Mouse (Mus musculus) frontal cortex, postnatal 10 days (tissue): ENCODE results near the gene Sycp2.

Source experiments
- DNase-seq, 2 experiments: peaks; one replicate each; pipeline ENCODE4 v3.0.0; 2022; ENCODE audit warnings: low spot score in 2 of 2, mixed read lengths in 1 of 2

The Sycp2 gene

DNA sequence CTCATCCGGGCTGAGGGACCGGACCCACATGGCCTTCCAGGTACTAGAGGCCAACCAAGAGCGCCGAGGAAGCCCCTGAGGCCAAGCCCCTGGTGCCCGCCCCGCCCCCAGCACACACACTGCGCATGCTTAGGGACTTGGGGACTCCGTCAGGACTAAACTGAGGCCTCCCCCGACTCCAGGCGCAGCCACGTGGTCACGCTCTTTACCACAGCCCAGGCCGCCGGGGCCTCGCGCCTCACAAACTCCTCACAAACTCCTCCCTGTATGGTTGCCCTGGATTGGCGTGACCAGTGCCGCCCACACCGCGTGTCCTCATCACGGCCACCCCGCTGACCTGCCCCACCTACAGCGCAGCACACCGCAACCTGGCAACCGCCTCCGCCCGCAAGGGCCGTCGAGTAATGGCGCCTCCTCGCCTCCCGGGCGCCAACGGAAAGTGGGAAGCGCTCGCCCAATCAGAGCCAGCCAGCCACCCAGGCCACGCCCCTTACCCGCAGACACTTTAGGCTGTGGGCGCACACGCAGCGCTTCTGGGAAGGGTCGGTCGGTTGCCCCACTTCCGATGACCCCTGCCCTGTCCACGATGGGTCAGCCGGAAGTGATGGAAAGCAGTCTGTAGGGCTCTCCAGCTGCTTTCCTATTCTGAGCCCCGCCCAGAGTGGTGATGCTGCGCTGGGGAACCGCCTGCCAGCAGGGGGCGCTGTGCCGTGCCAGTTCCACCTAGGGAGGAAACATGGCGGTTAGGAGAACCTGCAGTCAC lies at the start of gene Sycp2:
TSS of gene Sycp2 (minus strand) at position 633 of the 763 bp plus-strand sequence.
- no peak for DNase-seq

DNA sequence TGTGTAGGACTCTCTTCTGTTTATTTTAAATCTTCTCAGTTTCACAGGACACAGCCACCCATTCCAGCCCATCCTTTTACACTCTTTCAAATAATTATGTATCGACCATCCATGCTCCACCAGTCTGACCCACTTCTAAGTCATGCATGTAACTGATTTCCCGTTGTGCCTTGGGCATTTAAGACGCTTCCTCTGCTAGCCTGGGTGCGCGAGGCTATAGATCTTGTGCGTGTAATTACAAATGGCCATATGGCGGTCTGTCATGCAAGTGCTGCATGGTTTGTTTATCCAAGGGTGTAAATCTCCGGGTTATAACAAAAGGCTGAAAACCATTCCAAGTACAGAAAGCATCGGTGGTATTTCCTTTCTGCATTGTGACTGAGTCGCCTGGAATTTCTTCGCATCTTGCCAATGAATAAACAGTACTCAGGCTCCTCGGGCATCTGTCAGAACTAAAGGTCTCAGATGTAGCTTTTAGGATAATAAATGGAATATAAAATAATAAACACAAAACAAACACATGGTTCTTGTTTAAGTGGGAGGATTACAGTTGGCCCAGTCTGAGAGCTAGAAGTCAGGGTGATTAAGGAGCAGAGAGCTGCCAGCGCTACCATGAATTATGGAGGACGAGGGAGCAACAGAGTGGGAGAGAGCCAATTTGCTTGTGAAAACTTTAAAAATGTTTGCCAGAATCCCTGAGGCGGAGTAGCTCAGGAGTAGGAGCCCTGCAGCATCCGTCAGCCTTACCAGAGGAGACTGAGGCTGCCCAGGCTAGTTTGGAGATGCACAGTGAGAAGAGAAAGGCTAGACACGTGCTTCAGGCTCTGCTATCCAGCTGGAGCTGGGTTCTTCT lies 47.4 kb upstream of the Sycp2 start:
- DNase-seq, result no peak

DNA sequence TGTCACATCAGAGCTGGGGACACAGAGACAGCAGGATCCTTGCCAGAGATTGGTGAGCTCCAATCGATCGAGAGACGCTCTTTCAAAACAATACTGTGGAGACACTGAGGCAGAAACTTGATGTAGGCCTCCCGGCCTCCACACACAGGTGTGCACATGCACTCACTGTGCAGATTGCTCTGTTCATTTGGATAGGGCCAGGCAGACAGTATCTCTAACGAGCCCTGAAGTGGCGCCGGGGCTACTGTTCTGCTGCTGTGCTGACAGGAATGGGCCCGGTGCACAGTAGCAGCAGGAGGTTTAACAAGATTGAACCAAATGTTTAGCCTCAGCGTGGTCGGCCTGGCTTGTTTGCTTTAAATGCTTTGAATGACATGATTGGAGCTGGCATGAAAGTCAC lies 43.5 kb upstream of the Sycp2 start:
- no peak for DNase-seq

DNA sequence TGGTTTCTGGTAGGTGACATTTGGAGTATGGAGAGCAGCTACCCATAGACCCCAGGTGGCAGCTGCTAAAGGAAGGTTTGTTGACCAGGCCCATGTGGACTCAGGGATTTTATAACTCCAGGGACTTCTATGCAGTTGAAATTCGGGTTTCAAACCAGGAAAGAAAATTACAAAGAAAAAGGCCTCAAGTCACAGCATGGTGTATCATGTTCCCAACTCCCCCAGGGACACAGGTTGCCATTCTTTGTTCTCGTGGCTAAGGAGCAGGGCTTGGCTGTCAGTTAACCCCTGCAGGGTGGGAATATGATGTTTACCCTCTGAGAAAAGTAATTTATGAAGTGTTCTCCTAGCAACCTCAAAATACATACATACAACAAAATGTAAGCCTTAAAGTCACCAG lies 42.8 kb upstream of the Sycp2 start:
- no peak for DNase-seq

DNA sequence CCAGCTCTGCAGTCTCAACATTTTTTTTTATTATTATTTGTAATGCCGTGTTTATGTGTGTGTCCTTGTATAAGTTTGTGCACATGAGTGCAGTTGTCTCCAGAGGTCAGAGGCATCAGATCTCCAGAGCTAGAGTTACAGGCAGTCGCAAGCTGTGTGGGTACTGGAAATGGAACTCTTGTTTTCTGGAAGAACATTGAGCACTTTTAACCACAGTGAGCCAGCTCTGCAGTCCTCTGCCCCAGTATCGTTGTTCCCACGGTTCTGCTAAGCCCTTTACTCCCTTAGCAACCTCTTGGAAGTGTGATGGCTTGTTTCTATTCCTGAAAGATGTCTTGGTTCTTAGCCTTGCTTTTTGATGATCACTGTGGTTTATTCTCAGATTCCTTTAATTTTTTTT lies 41.9 kb upstream of the Sycp2 start:
- DNase-seq, result no peak

DNA sequence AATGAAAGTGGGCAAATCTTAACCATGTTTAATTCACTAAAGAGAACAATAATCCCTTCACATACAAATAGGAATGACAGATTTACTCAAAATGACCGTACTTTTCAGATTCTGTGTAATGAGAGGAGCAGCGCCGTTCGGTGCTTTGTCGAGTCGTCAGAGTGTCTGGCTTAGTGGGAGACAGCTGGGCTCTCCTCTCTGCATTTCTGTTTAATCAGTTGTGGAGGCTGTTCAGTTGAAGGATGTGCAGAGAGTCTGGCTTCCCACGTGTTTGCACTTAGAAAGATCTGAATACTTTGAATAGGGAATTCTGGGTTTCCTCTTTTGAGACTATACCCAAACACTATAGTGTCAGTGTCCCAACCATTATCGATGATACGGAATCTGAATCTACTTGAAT lies 29.8 kb upstream of the Sycp2 start:
- DNase-seq, result no peak

DNA sequence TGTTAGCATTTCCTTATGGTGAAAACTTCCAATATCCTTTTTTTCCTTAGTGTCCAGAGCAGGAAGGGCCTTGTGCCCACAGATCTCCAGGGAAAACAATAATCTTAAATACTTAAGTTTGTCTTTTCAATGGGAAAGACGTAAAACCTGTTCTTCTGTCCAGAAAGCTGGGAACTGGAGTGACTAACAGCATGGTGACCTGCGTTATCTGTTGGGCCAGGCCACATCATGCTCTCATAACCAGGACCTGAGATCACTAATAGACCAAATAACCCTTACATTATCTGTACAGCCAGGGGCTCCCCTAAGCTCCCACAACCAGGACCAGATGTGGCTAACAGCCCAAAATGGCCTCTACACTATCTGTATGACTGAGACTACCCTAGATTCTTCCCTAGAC lies 26.4 kb upstream of the Sycp2 start:
- no peak for DNase-seq

DNA sequence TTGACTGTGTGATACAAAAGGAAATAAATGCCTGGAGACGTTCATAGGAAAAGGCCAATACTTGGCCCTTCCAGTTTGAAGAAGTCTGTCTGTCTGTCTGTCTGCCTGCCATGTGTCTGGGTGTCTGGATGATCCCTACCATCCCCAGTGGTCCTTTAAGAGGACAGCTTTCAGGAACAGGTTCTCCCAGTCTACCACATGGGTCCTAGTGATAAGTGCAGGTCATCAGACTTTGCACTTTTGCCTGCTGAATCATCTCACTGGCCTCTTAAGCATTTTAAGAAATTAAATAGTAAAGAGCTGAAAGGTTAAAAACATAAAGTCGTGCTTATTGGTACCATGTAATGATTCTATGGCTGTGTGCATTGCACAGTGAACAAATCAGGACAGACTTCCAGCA lies 26.0 kb upstream of the Sycp2 start:
- no peak for DNase-seq

DNA sequence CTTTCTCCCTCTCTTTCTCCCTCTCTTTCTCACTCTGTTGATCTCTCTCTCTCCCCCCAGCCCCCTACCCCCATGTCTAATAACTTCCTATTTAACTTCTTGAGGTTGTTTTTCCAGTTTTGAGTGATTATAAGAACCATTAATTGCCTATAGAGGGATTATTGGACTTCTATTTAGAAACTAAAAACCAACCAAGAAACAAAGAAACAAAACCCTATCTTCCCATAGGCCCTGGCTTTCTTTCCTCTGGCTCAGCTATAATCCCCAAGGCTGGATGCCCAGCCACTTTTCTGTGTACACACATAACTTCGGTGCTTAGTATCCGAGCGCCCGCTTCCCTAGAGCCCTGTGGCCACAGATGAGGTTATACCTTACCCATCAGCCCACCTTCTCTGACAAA lies 22.7 kb upstream of the Sycp2 start, which contains the start of gene Cdh26:
TSS of gene Cdh26 (plus strand) at position 301 of the 400 bp plus-strand sequence.
- DNase-seq, result no peak

DNA sequence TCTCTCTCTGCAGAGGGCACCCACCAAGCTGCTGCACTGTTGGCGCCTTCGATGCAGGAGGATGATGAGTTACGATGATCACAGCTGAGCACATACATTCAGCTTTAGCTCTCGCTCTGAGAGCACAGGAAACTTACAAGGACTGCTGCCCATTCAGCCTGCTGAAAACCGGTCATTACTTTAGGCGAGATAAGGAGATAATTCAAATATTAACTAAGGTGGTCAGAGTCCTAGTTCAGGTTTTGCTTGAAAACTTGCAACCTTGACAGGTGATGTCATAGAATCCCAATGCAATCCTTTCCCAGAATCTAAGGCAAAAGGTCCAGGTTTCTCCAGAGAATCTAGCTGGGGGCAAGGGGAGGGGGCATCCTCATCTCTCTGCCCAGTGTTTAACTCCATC lies 21.9 kb upstream of the Sycp2 start:
- no peak for DNase-seq

DNA sequence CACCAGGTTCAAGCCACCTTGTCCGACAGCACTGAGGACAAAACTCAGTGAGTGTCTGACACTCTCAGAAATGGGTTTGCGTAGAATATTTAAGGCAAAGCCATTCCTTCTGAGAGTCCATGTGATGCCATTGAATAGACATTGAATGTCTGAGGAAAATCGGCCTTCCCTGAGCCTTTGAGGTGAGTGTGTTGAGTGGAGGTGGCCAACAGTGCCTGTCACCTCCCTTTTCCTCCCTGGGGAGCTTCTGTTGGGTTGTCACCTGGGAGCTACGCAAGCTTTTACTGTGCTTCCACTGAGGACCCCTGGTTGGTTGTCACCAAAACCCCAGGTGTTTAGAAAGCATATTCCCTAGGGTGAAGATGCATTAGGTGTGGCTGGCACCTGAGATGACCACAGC lies 21.2 kb upstream of the Sycp2 start:
- DNase-seq, result no peak

DNA sequence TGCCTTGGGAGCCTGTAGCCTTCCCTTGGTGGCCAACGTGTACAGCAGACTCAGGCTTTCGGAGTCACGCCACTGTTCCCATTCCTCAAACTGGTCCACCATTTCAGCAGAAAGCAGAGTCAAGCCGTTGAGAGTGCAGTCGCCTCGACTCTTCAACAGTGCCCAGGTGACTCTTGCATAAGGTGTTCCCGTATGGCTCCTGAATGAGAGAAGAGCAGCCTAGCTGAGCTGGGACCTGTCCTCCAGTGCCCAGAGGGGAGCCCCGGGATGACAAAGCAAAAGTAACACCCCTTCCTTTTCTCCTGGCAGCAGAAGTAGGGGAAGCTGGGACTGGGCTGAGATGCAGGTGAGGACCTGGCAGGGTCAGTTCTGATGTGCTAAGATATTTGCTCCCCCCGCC lies 20.7 kb upstream of the Sycp2 start:
- peak in 1 of 2 experiments; percentile 2 for DNase-seq

DNA sequence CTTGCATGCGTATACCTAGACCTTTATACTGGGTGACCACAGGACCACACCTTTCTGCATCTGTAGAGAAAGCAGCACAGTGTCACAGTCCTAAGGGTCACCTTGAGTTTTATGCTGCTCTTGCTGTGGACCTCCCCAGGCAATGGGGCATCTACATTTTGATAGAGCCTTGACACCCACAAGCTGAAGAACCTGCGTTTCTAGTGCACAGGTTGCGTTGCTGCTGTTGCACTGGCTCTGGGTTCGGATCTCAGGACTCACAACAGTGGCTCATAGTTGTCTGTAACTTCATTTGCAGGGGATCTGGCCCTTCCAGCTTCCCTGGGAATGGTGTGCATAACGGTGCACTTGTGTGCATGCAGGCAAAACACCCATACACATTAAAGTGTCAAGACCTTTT lies 19.7 kb upstream of the Sycp2 start:
- no peak for DNase-seq

DNA sequence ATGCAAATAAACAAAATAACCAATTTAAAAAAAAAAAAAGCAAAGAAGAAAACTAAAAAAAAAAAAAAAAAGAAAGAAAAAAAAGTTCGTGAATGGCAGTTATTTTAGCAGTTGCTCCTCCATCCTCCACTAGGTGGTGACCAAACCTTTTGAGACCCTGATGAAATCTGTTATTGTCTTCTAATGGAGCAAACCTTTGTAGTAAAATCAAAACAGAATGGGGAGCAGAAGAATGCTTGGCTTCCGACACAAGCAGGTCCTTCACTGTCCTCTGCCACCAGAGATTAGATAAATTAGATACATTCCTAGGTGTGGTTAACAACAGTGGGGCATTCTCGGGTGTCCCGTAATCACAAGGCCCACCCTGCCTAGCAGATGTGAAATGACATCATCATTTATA lies 18.7 kb upstream of the Sycp2 start:
- peak; percentile 17 to 22 for DNase-seq

DNA sequence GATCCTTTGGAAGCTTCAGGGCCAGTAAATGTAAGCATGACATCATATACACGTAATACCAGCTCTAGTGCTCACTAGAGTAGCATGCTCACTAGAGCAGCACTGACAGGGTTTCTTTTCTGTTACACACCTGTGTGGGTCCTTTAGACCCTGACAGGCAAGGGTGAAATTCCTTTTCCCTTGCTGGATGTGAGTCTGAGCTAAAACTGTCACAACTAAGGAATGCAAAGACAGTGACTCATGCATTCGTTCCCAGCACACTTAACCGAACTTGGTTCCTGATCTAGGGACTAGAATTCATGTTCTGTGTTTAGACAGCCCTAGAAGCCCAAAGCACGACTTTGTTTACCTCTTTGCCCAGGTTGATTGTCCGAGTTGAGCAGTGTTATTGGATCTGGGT lies 15.7 kb upstream of the Sycp2 start:
- DNase-seq, result peak in 1 of 2 experiments; percentile 1

DNA sequence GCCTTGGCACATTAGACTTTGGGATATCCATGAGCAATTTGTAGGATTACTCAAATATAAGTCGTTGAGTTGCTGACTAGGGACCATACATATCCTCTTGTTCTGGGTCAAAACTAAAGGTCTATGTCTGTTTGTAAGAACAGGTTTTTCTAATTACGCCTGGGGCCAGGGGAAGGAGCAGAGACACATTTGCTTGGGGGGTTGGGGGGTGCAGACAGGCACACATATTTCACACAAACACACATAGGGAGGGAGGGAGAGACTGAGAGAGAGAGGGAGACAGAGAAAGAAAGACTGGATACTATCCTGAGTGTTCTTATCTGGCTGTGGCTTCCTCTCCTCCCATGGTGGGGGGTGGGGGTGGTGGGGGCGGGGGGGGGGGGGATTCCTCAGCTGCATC lies 14.7 kb upstream of the Sycp2 start:
- DNase-seq, result peak; percentile 0

DNA sequence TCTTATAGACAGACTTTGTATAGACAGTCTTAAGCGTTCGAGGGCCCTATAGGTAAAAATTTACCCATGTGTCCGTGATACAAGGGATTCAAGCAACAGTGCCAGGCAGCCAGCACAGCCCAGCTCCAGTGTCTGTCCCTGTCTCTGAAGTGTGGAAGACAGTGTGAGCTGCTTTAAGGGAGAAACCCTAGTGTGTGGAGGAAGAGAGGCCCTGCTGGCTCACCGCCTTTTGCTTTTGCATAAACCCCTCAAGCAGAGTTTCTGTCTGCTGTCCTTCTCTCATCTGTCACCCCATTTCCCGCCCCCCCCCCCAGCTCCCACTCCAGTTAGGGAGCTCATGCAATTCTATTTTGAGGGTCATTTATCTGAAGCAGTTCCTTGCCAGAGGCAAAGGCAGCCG lies 14.1 kb upstream of the Sycp2 start:
- peak; percentile 1 to 4 for DNase-seq

DNA sequence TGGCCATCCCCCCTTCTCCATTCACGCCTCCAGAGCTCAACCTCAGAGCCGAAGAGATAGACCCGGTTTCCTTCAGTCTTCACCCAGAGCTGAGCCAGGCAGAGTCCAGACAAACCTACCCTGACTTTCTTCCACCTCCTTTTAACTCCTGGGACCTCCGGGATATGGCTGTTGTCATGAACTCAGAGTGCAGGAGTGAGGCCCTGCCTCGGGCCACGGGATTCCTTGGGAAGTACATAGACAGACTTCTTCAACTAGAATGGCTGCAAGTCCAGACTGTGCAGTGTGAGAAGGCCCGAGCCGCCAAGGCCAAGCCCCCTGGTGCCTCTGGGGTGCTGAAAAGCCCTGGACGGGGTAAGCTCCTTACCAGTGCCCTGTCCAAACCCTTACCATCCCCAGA lies 13.1 kb upstream of the Sycp2 start:
- no peak for DNase-seq

DNA sequence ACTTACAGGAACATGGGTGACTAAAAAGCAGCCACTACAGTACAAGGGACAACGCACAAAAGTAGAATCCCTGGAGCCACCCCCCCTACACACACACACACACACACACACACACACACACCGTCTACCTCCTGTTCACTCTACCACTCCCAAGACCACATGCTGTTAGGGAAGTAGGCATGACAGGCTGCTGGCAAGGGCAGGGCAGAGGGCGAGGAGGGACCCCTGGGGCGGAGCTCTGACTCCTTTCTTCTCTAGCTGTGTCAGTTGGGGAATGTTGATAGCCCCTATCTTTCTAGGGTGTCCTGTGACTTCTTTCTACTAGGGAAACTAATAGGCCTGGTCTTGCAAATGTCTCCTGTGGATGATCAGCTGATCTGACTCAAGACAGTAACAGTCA lies 9.5 kb upstream of the Sycp2 start:
- peak in 1 of 2 experiments; percentile 11 for DNase-seq

DNA sequence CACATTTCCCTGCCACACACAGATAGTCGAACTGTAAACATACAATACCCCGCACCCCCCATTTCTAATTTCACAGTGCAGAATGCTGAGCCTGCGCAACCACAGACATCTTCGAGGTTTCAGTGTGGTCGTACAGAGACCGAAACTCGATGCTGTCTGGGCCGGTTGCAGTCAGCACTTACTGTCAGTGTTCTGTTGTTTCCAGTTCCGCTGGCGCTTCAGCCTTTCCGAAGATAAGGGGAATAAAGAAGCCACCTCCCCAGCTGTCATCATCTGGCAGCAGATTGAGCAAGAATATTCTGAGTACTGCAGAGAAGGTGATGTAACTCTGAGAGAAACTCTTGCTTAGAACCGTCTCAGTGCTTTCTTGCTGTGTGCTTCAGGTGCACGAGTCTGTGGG lies 8.9 kb upstream of the Sycp2 start:
- DNase-seq, result peak in 1 of 2 experiments; percentile 9

DNA sequence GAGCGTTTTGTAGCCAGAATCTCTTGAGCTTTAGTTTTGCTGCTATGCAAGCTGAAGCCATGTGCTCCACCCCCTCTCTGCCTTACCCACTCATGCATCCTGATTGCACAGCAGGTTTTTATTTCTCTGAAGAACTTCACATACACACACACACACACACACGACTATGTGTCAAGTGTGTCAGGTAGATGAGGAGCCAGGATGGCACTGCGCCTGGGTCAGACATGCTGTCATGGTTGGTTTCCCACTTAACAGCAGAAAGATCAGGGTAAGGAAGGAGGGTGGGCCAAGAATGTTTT lies 7.6 kb upstream of the Sycp2 start:
- no peak for DNase-seq

DNA sequence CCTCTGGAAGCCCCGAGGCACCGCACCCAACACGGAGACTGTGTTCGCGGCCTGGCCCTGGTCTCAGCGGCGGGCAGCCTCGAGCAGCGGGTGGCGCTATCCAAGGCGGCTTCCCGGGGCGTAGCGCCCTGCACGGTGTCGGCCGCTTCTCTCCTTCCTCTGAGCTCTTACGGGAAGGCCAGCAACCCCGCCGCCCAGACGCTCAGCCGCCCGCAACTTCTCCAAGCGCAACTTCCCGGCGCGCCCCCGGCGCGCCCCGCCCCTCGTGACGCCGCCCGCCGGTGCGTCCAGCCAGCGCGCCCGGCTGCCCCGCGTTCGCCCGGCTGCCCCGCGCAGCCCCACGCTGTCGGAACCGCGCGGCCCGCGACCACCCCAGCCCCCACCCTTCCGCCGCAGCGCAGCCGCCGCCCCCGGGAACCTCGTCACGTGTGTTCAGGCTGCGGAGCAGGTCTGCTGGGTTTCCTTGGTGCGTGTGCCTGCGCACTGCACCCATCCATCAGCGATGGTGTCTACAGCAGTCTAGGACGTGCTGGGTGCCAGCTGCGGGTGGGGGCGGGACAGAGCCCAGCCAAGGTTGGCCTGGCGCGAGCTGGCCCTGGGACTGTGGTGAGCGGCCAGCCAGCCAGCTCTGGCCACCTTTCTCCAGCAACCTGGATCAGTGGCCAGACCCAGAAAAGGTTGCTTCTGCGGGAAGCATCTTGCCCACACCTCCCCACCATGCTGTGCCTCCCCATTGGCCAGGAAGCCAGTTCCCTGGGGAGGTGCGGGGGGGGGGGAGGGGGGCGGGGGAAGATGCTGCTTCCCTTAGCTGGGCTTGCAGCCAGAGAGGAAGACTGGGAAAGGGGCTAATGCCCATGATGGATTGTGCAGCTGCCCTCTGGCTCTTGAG lies 7.0 kb upstream of the Sycp2 start, which contains the start of the genes Ppp1r3d and Fam217b:
TSS of gene Ppp1r3d (minus strand) at position 212 of the 889 bp plus-strand sequence.
TSS of gene Fam217b (plus strand) at position 264 of the 889 bp plus-strand sequence.
- DNase-seq, result peak; percentile 51 to 62
